Mouse (Mus musculus): ENCODE measurements around the gene Osbpl11. TPM values are rescaled to one million over a fixed set of nuclear protein-coding genes. Genes with fewer than 3 reads are reported as not detected.

The Osbpl11 gene
- total RNA-seq, 1 experiment from 2014 or later, result 46.1 TPM

- peak; percentile 77 for DNase-seq
Measured at GRCm38 (mm10) chr16:33242046-33242445, 57.2 kb downstream of the Osbpl11 start.

GRCm38 (mm10) chr16:33244136-33244691, 59.3 kb downstream of the Osbpl11 start:
- DNase-seq, result peak; percentile 51

GRCm38 (mm10) chr16:33244933-33245470, 60.1 kb downstream of the Osbpl11 start:
- DNase-seq, result no peak

- DNase-seq, result no peak
Measured at GRCm38 (mm10) chr16:33246526-33246925, 61.7 kb downstream of the Osbpl11 start.

GRCm38 (mm10) chr16:33247006-33247405, 62.1 kb downstream of the Osbpl11 start:
- DNase-seq, result no peak

GRCm38 (mm10) chr16:33250651-33251120, 65.8 kb downstream of the Osbpl11 start:
- peak; percentile 36 for DNase-seq

GRCm38 (mm10) chr16:33251194-33252051, 66.6 kb downstream of the Osbpl11 start, which contains the start of gene Snx4:
Gene Snx4 (plus strand): TSS chr16:33251442.
- DNase-seq, result peak; percentile 96

GRCm38 (mm10) chr16:33255601-33256000, 70.7 kb downstream of the Osbpl11 start:
- DNase-seq, result no peak

- no peak for DNase-seq
Measured at GRCm38 (mm10) chr16:33258530-33258929, 73.7 kb downstream of the Osbpl11 start.

GRCm38 (mm10) chr16:33259824-33260223, 75.0 kb downstream of the Osbpl11 start:
- no peak for DNase-seq

- DNase-seq, result no peak
Measured at GRCm38 (mm10) chr16:33260825-33261224, 76.0 kb downstream of the Osbpl11 start.

- peak; percentile 24 for DNase-seq
Measured at GRCm38 (mm10) chr16:33261584-33262061, 76.8 kb downstream of the Osbpl11 start.

GRCm38 (mm10) chr16:33262096-33262495, 77.2 kb downstream of the Osbpl11 start:
- DNase-seq, result no peak

- no peak for DNase-seq
Measured at GRCm38 (mm10) chr16:33267616-33268253, 82.9 kb downstream of the Osbpl11 start.

- DNase-seq, result no peak
Measured at GRCm38 (mm10) chr16:33271824-33272223, 87.0 kb downstream of the Osbpl11 start.

- no peak for DNase-seq
Measured at GRCm38 (mm10) chr16:33283079-33283478, 98.2 kb downstream of the Osbpl11 start.

- no peak for DNase-seq
Measured at GRCm38 (mm10) chr16:33288536-33288935, 103.7 kb downstream of the Osbpl11 start.

GRCm38 (mm10) chr16:33289981-33290380, 105.1 kb downstream of the Osbpl11 start:
- no peak for DNase-seq

- no peak for DNase-seq
Measured at GRCm38 (mm10) chr16:33292241-33292640, 107.4 kb downstream of the Osbpl11 start.
